Mouse (Mus musculus) ES-CJ7 (cell line): ENCODE results near the gene Sema4f.

Experiments
- DNase-seq: peaks from one replicate; pipeline ENCODE4 v3.0.0; 2011; ENCODE audit warnings: low read depth, low spot score

Gene Sema4f

GRCm38 (mm10) chr6:82871632-82872331 is 67.8 kb downstream of the Sema4f start:
- no peak for DNase-seq

- no peak for DNase-seq
These were observed 71.1 kb downstream of the Sema4f start for GRCm38 (mm10) chr6:82868476-82868875.

- DNase-seq, result no peak
These were observed 76.1 kb downstream of the Sema4f start for GRCm38 (mm10) chr6:82863380-82863874.

- no peak for DNase-seq
These were observed 77.1 kb downstream of the Sema4f start for GRCm38 (mm10) chr6:82862475-82862874.

- DNase-seq, result no peak
These were observed 77.5 kb downstream of the Sema4f start for GRCm38 (mm10) chr6:82862042-82862441.
